Mouse (Mus musculus) myocyte (in vitro differentiated cells): ENCODE measurements around the gene Mroh8. TPM values are rescaled to one million over a fixed set of nuclear protein-coding genes. Genes with fewer than 3 reads are reported as not detected.
"Not testable (repeated sequence)": the region's sequence is repeated elsewhere in the genome, so short reads cannot be mapped to it uniquely, and the experiment has no call there.

Experiments used
- H3K27me3 ChIP-seq: one replicate; pipeline ENCODE4 v1.6.1; 2011; ENCODE audit not compliant: control insufficient read depth, insufficient read depth, insufficient read length
- H3K36me3 ChIP-seq: one replicate; pipeline ENCODE4 v1.6.1; 2011; ENCODE audit not compliant: control insufficient read depth, insufficient read depth
- H3K4me2 ChIP-seq: one replicate; pipeline ENCODE4 v1.6.1; 2011; ENCODE audit warnings: low read depth, control low read depth
- H3K4me3 ChIP-seq: one replicate; pipeline ENCODE4 v1.5.1; 2011; ENCODE audit warnings: mild to moderate bottlenecking, control low read depth, moderate library complexity
- H3K79me2 ChIP-seq: one replicate; pipeline ENCODE4 v1.6.1; 2011; ENCODE audit not compliant: control insufficient read depth, insufficient read depth
- H3ac ChIP-seq: one replicate; pipeline ENCODE4 v1.6.1; 2011; ENCODE audit not compliant: control insufficient read depth, insufficient read length
- CEBPB ChIP-seq: IDR thresholded peaks from 2 replicates; pipeline ENCODE4 v1.6.1; 2011; ENCODE audit warnings: mild to moderate bottlenecking, moderate library complexity; ENCODE audit not compliant: poor library complexity, insufficient read depth, severe bottlenecking
- E2F4 ChIP-seq: IDR thresholded peaks from one replicate; pipeline ENCODE4 v1.6.1; 2011; ENCODE audit warnings: mild to moderate bottlenecking, control low read depth, moderate library complexity; ENCODE audit not compliant: insufficient read depth
- MAX ChIP-seq: IDR thresholded peaks from one replicate; pipeline ENCODE4 v1.6.1; 2011; ENCODE audit warnings: low read depth, mild to moderate bottlenecking, control low read depth
- MYOD1 ChIP-seq, 3 experiments: IDR thresholded peaks; one replicate each; pipeline ENCODE4 v1.6.1; 2011; ENCODE audit warnings: control low read depth in 2 of 3, low read depth in 2 of 3, mild to moderate bottlenecking in 2 of 3, moderate library complexity in 1 of 3; ENCODE audit not compliant: insufficient read length in 2 of 3, control insufficient read depth in 1 of 3
- MYOG ChIP-seq, 3 experiments: IDR thresholded peaks; one replicate each; pipeline ENCODE4 v1.6.1; 2011; ENCODE audit warnings: control low read depth in 2 of 3, low read depth in 2 of 3, mild to moderate bottlenecking in 2 of 3; ENCODE audit not compliant: insufficient read length in 2 of 3, control insufficient read depth in 1 of 3, insufficient read depth in 1 of 3
- POLR2A ChIP-seq: IDR thresholded peaks from one replicate; pipeline ENCODE4 v1.6.1; 2011; ENCODE audit warnings: low read depth, mild to moderate bottlenecking, control low read depth, moderate library complexity; ENCODE audit not compliant: insufficient read length
- POLR2AphosphoS2 ChIP-seq: IDR thresholded peaks from one replicate; pipeline ENCODE4 v1.6.1; 2011; ENCODE audit warnings: low read depth, control low read depth; ENCODE audit not compliant: insufficient read length
- REST ChIP-seq: IDR thresholded peaks from one replicate; pipeline ENCODE4 v1.6.1; 2011; ENCODE audit warnings: mild to moderate bottlenecking, control low read depth, moderate library complexity; ENCODE audit not compliant: insufficient read depth, insufficient read length
- SRF ChIP-seq: IDR thresholded peaks from one replicate; pipeline ENCODE4 v1.6.1; 2011; ENCODE audit warnings: low read depth; ENCODE audit not compliant: control insufficient read depth, insufficient read length
- TCF12 ChIP-seq: IDR thresholded peaks from one replicate; pipeline ENCODE4 v1.6.1; 2011; ENCODE audit warnings: mild to moderate bottlenecking, control low read depth; ENCODE audit not compliant: poor library complexity, insufficient read depth, severe bottlenecking
- TCF3 ChIP-seq: IDR thresholded peaks from one replicate; pipeline ENCODE4 v1.6.1; 2011; ENCODE audit warnings: low read depth, control low read depth; ENCODE audit not compliant: insufficient read length
- USF1 ChIP-seq: IDR thresholded peaks from one replicate; pipeline ENCODE4 v1.6.1; 2011; ENCODE audit warnings: low read depth, mild to moderate bottlenecking, control low read depth, moderate library complexity
- polyA plus RNA-seq: library from polyadenylated mRNA; unstranded; fragments of >200 nt; fragmentation: generic; extraction: Trizol; gene quantifications from one replicate; pipeline ENCODE4 v1.2.1, GENCODE M21; 2012; ENCODE audit warnings: missing spikeins

The Mroh8 gene
- polyA plus RNA-seq, 1 experiment = 0.10 TPM

DNA sequence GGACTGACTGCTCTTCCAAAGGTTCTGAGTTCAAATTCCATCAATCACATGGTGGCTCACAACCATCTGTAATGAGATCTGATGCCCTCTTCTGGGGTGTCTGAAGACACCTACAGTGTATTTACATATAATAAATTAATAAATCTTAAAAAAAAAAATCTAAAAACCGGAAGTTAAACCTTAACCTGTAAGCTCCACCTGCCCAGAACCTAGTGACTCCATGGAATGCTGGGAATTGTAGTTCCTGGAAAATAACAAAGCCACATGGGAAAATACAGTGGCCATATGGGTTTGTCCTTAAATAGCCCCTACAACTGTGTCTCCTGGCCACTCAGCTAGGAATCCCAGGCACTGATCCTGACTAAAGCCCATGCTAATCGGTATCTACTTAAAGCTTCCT, 33.7 kb downstream of the Mroh8 start:
- H3ac ChIP-seq = no peak overlapping the region
- H3K79me2 ChIP-seq = no peaks in the 10 kb centered on the region
- H3K4me2 ChIP-seq = no peak overlapping the region
- H3K27me3 ChIP-seq = no peaks in the 10 kb centered on the region
- no peaks in the 10 kb centered on the region for H3K36me3 ChIP-seq
- TF ChIP-seq TCF12 (no peak), USF1 (no peak), REST (no peak), TCF3 (no peak), MYOD1 (IDR thresholded peaks at IDR 0.05; ENCODE audit: control insufficient read depth in 1 of 3, insufficient read length in 2 of 3, low read depth in 2 of 3) (no peak), POLR2AphosphoS2 (no peak), MYOG (IDR thresholded peaks at IDR 0.05; ENCODE audit: control insufficient read depth in 1 of 3, insufficient read depth in 1 of 3, insufficient read length in 2 of 3, low read depth in 2 of 3) (no peak), E2F4 (no peak), SRF (no peak), POLR2A (no peak), MAX (no peak), CEBPB (no peak)
- H3K4me3 ChIP-seq = no peak overlapping the region

DNA sequence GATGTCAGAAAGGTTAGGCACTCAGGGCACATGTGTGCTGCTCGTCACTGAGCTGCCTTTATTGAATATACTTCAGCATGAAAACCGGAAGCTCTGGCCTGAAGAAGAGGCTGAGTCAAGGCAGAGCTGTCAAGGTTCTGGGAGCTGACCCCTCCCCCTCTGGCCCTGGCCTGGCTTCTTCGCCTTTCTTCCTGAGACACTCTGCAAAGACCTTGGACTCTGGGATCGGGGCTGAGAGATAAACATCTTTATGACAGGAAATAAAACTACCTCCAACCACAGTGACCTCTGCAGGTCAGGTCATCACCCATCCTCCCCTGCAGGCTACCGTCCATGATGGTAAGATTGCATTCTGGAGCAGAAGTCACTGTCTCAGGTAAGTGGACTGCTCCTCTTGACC, 34.3 kb downstream of the Mroh8 start:
- no peak for TF ChIP-seq TCF12
- no peak for TF ChIP-seq POLR2A
- TF ChIP-seq USF1 = no peak
- no peak for TF ChIP-seq MYOD1 (IDR thresholded peaks at IDR 0.05; ENCODE audit: control insufficient read depth in 1 of 3, insufficient read length in 2 of 3, low read depth in 2 of 3)
- no peak for TF ChIP-seq E2F4
- no peak for TF ChIP-seq MYOG (IDR thresholded peaks at IDR 0.05; ENCODE audit: control insufficient read depth in 1 of 3, insufficient read depth in 1 of 3, insufficient read length in 2 of 3, low read depth in 2 of 3)
- H3K4me3 ChIP-seq = no peak overlapping the region
- H3K4me2 ChIP-seq = no peak overlapping the region
- no peaks in the 10 kb centered on the region for H3K36me3 ChIP-seq
- no peak overlapping the region for H3ac ChIP-seq
- no peaks in the 10 kb centered on the region for H3K79me2 ChIP-seq
- H3K27me3 ChIP-seq = no peaks in the 10 kb centered on the region

DNA sequence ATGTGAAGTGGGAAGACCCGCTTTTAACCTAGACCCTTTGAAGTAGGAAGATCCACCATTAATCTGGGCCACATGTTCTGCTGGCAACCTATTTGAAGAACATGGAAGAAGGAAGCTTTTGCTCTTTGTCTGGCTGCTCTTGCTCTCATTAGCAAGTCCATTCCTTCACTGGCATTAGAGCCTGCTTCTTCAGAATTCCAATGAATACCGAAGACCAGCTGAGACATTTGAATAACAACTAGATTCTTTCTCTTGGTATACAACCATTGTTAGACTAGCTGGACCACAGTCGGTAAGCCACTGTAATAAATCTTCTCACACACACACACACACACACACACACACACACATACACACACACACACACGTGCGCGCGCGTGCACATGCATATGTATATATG, 43.4 kb downstream of the Mroh8 start:
- TF ChIP-seq TCF12 (no peak), SRF (no peak), REST (no peak), POLR2AphosphoS2 (no peak), MAX (no peak), TCF3 (no peak), POLR2A (no peak), USF1 (no peak), CEBPB (no peak)
- Histone ChIP-seq H3K36me3 (no peaks in the 10 kb centered on the region), H3K27me3 (peaks cover 11% of the 10 kb centered on the region), H3K4me3 (no peak overlapping the region), H3K4me2 (no peak overlapping the region), H3ac (no peak overlapping the region), H3K79me2 (no peaks in the 10 kb centered on the region)

DNA sequence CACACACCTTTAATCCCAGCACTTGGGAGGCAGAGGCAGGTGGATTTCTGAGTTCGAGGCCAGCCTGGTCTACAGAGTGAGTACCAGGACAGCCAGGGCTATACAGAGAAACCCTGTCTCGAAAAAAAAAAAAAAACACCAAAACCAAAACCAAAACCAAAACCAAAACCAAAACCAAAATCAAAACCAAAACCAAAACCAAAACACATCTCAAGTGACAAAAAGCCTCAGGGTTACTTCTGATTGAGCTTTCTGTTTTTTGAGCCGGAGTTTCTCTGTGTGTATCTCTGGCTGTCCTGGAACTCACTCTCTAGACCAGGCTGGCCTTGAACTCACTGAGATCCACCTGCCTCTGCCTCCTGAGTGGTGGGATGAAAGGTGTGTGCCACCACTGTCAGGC, 57.4 kb downstream of the Mroh8 start:
- H3K36me3 ChIP-seq, H3K4me3 ChIP-seq, H3K4me2 ChIP-seq, H3K79me2 ChIP-seq, H3ac ChIP-seq: not testable (repeated sequence)
- H3K27me3 ChIP-seq = peaks cover 52% of the 10 kb centered on the region

DNA sequence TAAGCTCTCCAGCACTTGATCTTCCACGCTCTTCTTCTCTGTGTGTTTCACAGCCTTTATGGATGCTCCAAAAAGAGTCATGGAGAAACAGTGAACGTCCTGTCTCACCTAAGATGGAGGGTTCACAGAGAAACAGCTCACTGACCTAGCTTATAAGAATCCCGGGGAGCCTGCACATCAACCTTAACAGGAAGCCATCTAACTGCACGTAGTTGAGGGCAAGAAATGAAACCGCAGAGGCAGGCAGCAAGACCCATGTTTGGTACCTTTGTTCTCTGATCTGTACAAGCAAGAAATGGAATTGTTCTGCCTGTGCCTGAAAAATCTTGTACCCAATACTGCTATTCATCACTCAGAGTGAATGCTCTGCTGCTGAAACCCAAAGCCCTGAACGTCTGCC, 59.2 kb downstream of the Mroh8 start:
- TF ChIP-seq MYOG (IDR thresholded peaks at IDR 0.05; ENCODE audit: control insufficient read depth in 1 of 3, insufficient read depth in 1 of 3, insufficient read length in 2 of 3, low read depth in 2 of 3) (no peak), E2F4 (no peak), REST (no peak), USF1 (no peak), TCF3 (no peak), POLR2AphosphoS2 (no peak), MAX (no peak), MYOD1 (IDR thresholded peaks at IDR 0.05; ENCODE audit: control insufficient read depth in 1 of 3, insufficient read length in 2 of 3, low read depth in 2 of 3) (no peak), TCF12 (no peak), POLR2A (no peak), SRF (no peak), CEBPB (no peak)
- H3K4me3 ChIP-seq = no peak overlapping the region
- no peaks in the 10 kb centered on the region for H3K79me2 ChIP-seq
- no peaks in the 10 kb centered on the region for H3K36me3 ChIP-seq
- peaks cover 52% of the 10 kb centered on the region for H3K27me3 ChIP-seq
- H3K4me2 ChIP-seq = no peak overlapping the region
- H3ac ChIP-seq = no peak overlapping the region

DNA sequence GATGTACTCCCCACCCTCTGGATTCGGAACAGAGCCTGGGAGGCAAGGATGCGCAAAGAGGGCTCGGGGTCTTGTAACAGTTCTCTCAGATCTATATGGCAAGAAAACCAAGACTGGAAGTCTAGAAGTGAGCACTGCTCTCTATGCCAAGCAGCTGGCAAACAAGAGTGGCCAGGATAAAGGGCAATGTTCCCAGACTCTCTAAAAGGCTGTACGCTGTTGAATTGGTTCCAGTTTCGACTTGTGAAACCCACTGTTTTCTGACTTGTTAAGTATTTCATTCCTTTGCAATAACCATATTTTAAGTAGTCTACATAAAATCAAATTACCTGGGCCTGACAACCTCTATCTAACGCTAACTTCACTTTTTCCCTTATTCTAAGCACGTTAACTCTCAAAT, 67.6 kb downstream of the Mroh8 start:
- no peak overlapping the region for H3K4me3 ChIP-seq
- no peak for TF ChIP-seq POLR2A
- no peak for TF ChIP-seq USF1
- no peak for TF ChIP-seq SRF
- H3K4me2 ChIP-seq = no peak overlapping the region
- no peaks in the 10 kb centered on the region for H3K36me3 ChIP-seq
- H3ac ChIP-seq = no peak overlapping the region
- no peaks in the 10 kb centered on the region for H3K79me2 ChIP-seq
- H3K27me3 ChIP-seq = peaks cover 17% of the 10 kb centered on the region
